Mouse (Mus musculus): ENCODE data around the gene Hddc3. TPM values are rescaled to one million over a fixed set of nuclear protein-coding genes. Genes with fewer than 3 reads are reported as not detected.

Gene Hddc3
- polyA plus RNA-seq (2012; rRNA removed) (48.8 and 50.4 TPM in 2 replicates), polyA plus RNA-seq (2014; fragmentation: Nextera tagmentation; extraction: Ambion mirVana) (23.1 and 23.8 TPM in 2 replicates)

DNA sequence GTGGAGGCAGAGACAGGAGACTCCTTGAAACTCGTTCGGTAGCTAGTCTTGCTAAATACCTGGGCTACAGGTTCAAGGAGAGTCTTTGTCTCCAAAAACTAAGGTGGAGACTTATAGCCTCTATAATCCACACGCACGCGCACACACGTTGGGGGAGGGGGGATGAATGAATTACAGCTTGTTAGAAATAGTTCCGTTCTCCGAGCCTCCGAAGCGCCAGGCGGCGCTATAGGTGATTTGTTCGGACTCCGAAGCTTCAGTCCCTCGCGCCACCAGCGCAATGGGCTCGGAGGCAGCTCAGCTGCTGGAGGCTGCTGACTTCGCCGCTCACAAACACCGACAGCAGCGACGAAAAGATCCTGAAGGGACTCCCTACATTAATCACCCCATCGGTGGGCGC, at the start of gene Hddc3:
Gene Hddc3, plus strand, starts transcription at position 247 of the 400 bp plus-strand sequence.
- Histone ChIP-seq H3K4me1 (ENCODE audit: control insufficient read depth, insufficient read depth, low read length) (peaks cover 28% of the 10 kb centered on the region), H3K36me3 (ENCODE audit: control insufficient read depth, insufficient read depth, low read length) (peaks cover 6% of the 10 kb centered on the region; the same call in 1 of the 2 replicates), H3K27ac (replicated peaks; ENCODE audit: low read depth, low read length) (peak within 1 kb of the TSS; percentile 68; the same call in 1 of the 2 replicates), H3K4me2 (replicated peaks; ENCODE audit: low read depth, low read length, severe bottlenecking) (peak within 1 kb of the TSS; percentile 74), H3K9ac (ENCODE audit: low read depth, low read length, severe bottlenecking) (peak within 1 kb of the TSS; percentile 81), H3K27me3 (ENCODE audit: control insufficient read depth, insufficient read depth, low read length) (no peaks in the 10 kb centered on the region), H3K9me3 (ENCODE audit: control insufficient read depth, low read length) (no peaks in the 10 kb centered on the region), H3K4me3 (replicated peaks; ENCODE audit: low read length) (peak within 1 kb of the TSS; percentile 51)
- peak; percentile 99 for DNase-seq (ENCODE audit: low spot score)
- 2% methylated on average over 25 of the region's 25 CpGs for WGBS
- ATAC-seq (ENCODE audit: low FRiP score, low read depth): peak; percentile 72
- TF ChIP-seq POLR2A (IDR thresholded peaks at IDR 0.05; ENCODE audit: borderline replicate concordance, extremely low read depth, insufficient read depth, insufficient read length): peak; percentile 96; the same call in 1 of the 2 replicates

DNA sequence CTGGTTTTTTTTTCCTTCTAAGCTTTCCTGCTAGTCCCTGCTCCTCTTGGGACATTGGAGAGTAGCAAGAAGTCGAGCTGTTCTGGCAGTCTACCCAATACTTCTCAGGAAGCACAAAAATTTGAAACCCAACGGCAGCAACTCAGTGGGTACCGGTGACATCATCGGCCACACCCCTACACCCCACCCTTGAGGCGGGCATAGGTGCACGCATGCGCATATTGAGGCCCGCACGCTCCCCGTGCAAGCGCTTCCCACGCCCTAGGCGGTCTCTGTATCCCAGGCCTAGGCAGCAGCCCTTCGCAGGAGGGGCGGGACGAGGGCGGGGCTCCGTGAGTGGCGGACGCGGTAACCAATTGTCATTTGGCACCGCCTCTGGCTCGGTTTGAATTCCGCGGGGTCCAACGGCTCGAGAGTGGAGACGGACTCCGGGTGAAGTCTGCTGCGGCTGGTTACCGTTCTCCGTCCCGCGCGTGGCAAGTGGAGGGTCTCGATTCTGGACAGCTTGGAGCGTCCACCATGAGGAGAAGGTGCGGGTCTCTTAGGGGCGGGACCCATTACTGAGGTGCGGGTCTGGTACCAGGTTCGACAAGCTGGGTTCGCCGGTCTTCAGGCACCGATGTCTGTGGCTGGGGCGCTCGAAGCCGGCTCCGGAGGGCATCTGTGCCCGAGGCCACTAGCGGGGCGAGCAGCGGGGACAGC, 48.7 kb upstream of the Hddc3 start, which contains the start of gene Prc1:
Gene Prc1, plus strand, starts transcription at position 389 of the 702 bp plus-strand sequence.
- Histone ChIP-seq H3K4me2 (replicated peaks; ENCODE audit: low read depth, low read length, severe bottlenecking) (peak within 1 kb of the TSS; percentile 71), H3K27me3 (ENCODE audit: control insufficient read depth, insufficient read depth, low read length) (no peaks in the 10 kb centered on the region), H3K27ac (replicated peaks; ENCODE audit: low read depth, low read length) (peak within 1 kb of the TSS; percentile 79), H3K9ac (ENCODE audit: low read depth, low read length, severe bottlenecking) (peak within 1 kb of the TSS; percentile 77), H3K36me3 (ENCODE audit: control insufficient read depth, insufficient read depth, low read length) (peaks cover 37% of the 10 kb centered on the region), H3K9me3 (ENCODE audit: control insufficient read depth, low read length) (no peaks in the 10 kb centered on the region), H3K4me3 (replicated peaks; ENCODE audit: low read length) (peak within 1 kb of the TSS; percentile 87), H3K4me1 (ENCODE audit: control insufficient read depth, insufficient read depth, low read length) (peaks cover 8% of the 10 kb centered on the region)
- DNase-seq (ENCODE audit: low spot score): peak; percentile 99
- peak; percentile 99 for ATAC-seq (ENCODE audit: low FRiP score, low read depth)
- under 1% methylated on average over 52 of the region's 52 CpGs for WGBS
- TF ChIP-seq POLR2A (IDR thresholded peaks at IDR 0.05; ENCODE audit: borderline replicate concordance, extremely low read depth, insufficient read depth, insufficient read length): peak; percentile 48; the same call in 1 of the 2 replicates

- ATAC-seq (ENCODE audit: low FRiP score, low read depth) (peak; percentile 18; the same call in 1 of the 2 replicates), DNase-seq (ENCODE audit: low spot score) (peak; percentile 33)
- Histone ChIP-seq H3K36me3 (ENCODE audit: control insufficient read depth, insufficient read depth, low read length) (peaks cover 32% of the 10 kb centered on the region), H3K27me3 (ENCODE audit: control insufficient read depth, insufficient read depth, low read length) (no peaks in the 10 kb centered on the region), H3K9me3 (ENCODE audit: control insufficient read depth, low read length) (no peaks in the 10 kb centered on the region), H3K4me3 (replicated peaks; ENCODE audit: low read length) (peak overlapping the region; percentile 87), H3K27ac (replicated peaks; ENCODE audit: low read depth, low read length) (peak overlapping the region; percentile 79), H3K4me1 (ENCODE audit: control insufficient read depth, insufficient read depth, low read length) (peaks cover 8% of the 10 kb centered on the region), H3K4me2 (replicated peaks; ENCODE audit: low read depth, low read length, severe bottlenecking) (peak overlapping the region; percentile 71), H3K9ac (ENCODE audit: low read depth, low read length, severe bottlenecking) (peak overlapping the region; percentile 77)
- no peak for TF ChIP-seq POLR2A (IDR thresholded peaks at IDR 0.05; ENCODE audit: borderline replicate concordance, extremely low read depth, insufficient read depth, insufficient read length)
- WGBS: 8% methylated on average over 37 of the region's 37 CpGs
Measured at GRCm38 (mm10) chr7:80294764-80295648, 47.9 kb upstream of the Hddc3 start.

DNA sequence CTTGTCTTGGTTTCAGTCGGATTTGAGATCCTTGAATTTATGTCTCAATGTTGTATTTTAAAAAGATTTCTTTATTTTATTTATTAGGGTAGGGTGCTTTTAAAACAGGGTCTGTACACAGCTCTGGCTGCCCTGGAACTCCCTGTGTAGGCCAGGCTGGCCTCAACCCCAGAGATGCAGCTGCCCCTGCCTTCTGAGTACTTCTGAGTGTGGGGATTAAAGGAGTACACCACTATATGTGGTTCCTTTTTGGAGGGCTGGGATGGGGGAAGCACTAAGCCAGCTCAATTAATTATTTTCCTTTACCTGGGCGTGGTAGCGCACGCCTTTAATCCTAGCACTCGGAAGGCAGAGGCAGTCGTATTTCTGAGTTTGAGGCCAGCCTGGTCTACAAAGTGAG, 46.4 kb upstream of the Hddc3 start:
- ATAC-seq (ENCODE audit: low FRiP score, low read depth): no peak
- H3K4me2 ChIP-seq (replicated peaks; ENCODE audit: low read depth, low read length, severe bottlenecking): no peak overlapping the region
- no peak overlapping the region for H3K9ac ChIP-seq (ENCODE audit: low read depth, low read length, severe bottlenecking)
- peaks cover 31% of the 10 kb centered on the region for H3K36me3 ChIP-seq (ENCODE audit: control insufficient read depth, insufficient read depth, low read length)
- WGBS: 92% methylated on average over 6 of the region's 6 CpGs
- no peak for DNase-seq (ENCODE audit: low spot score)
- no peak overlapping the region for H3K27ac ChIP-seq (replicated peaks; ENCODE audit: low read depth, low read length)
- H3K4me3 ChIP-seq (replicated peaks; ENCODE audit: low read length): no peak overlapping the region
- TF ChIP-seq POLR2A (IDR thresholded peaks at IDR 0.05; ENCODE audit: borderline replicate concordance, extremely low read depth, insufficient read depth, insufficient read length): no peak
- no peaks in the 10 kb centered on the region for H3K27me3 ChIP-seq (ENCODE audit: control insufficient read depth, insufficient read depth, low read length)
- H3K9me3 ChIP-seq (ENCODE audit: control insufficient read depth, low read length): no peaks in the 10 kb centered on the region
- peaks cover 8% of the 10 kb centered on the region for H3K4me1 ChIP-seq (ENCODE audit: control insufficient read depth, insufficient read depth, low read length)

- 85% methylated on average over 3 of the region's 3 CpGs for WGBS
- DNase-seq (ENCODE audit: low spot score) (no peak), ATAC-seq (ENCODE audit: low FRiP score, low read depth) (no peak)
- H3K4me1 ChIP-seq (ENCODE audit: control insufficient read depth, insufficient read depth, low read length): peaks cover 8% of the 10 kb centered on the region
- H3K4me2 ChIP-seq (replicated peaks; ENCODE audit: low read depth, low read length, severe bottlenecking): 0 out of 2 replicates have a peak overlapping the region, but pooled peaks have one; percentile 3
- no peak overlapping the region for H3K27ac ChIP-seq (replicated peaks; ENCODE audit: low read depth, low read length)
- no peak for TF ChIP-seq POLR2A (IDR thresholded peaks at IDR 0.05; ENCODE audit: borderline replicate concordance, extremely low read depth, insufficient read depth, insufficient read length)
- no peaks in the 10 kb centered on the region for H3K9me3 ChIP-seq (ENCODE audit: control insufficient read depth, low read length)
- no peak overlapping the region for H3K9ac ChIP-seq (ENCODE audit: low read depth, low read length, severe bottlenecking)
- no peaks in the 10 kb centered on the region for H3K27me3 ChIP-seq (ENCODE audit: control insufficient read depth, insufficient read depth, low read length)
- H3K36me3 ChIP-seq (ENCODE audit: control insufficient read depth, insufficient read depth, low read length): peaks cover 31% of the 10 kb centered on the region
- no peak overlapping the region for H3K4me3 ChIP-seq (replicated peaks; ENCODE audit: low read length)
Measured at GRCm38 (mm10) chr7:80297041-80297440, 45.9 kb upstream of the Hddc3 start.

All from limb, embryonic 14.5 days (tissue).